Mouse (Mus musculus): Measurements from ENCODE around the gene B3gnt9. TPM values are rescaled to one million over a fixed set of nuclear protein-coding genes. Genes with fewer than 3 reads are reported as not detected.
A peak's percentile ranks its signal among the peaks of the same experiment; 100 is the strongest.

Gene B3gnt9
- total and polyA plus RNA-seq, 2 experiments, result 0.74 to 1.4 TPM

DNA sequence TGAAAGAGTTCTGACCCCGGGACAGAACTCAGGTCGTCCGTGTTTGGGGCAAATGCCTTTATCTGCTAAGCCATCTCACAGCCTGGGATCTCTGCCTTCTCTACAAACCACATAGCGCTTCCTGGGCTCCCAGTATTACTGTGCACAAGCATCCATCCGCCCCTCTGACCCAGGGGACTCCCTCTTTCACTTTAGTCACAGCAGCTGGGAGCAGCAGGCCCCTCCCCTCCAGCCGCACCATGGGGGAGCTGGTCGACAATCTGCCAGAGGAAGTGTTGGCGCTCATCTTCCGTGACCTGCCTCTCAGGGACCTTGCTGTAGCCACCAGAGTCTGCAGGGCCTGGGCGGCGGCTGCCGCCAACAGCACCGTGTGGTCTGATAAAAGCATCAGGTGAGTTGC, 11.8 kb upstream of the B3gnt9 start:
- H3K9ac ChIP-seq (ENCODE audit: low read depth, low read length), result no peak overlapping the region
- TF ChIP-seq POLR2A (IDR thresholded peaks at IDR 0.05; ENCODE audit: extremely low read depth, insufficient read depth, low read length), result no peak
- no peak for TF ChIP-seq CTCF (IDR thresholded peaks at IDR 0.05; ENCODE audit: low read depth, low read length)
- DNase-seq (ENCODE audit: extremely low read depth, low read depth, low spot score), result no peak
- H3K27me3 ChIP-seq (ENCODE audit: control insufficient read depth, insufficient read depth, low read length), result no peaks in the 10 kb centered on the region
- H3K4me1 ChIP-seq (ENCODE audit: control insufficient read depth, insufficient read depth, low read length), result peaks cover 20% of the 10 kb centered on the region
- no peak overlapping the region for H3K27ac ChIP-seq (replicated peaks; ENCODE audit: insufficient read depth, low read depth, low read length)
- 88% methylated on average over 13 of the region's 13 CpGs for WGBS
- H3K36me3 ChIP-seq (ENCODE audit: control insufficient read depth, insufficient read depth, low read length), result no peaks in the 10 kb centered on the region
- peaks cover 14% of the 10 kb centered on the region for H3K79me2 ChIP-seq (ENCODE audit: control insufficient read depth, insufficient read depth, low read length)
- H3K4me3 ChIP-seq (ENCODE audit: insufficient read depth, low read depth, low read length), result no peak overlapping the region

DNA sequence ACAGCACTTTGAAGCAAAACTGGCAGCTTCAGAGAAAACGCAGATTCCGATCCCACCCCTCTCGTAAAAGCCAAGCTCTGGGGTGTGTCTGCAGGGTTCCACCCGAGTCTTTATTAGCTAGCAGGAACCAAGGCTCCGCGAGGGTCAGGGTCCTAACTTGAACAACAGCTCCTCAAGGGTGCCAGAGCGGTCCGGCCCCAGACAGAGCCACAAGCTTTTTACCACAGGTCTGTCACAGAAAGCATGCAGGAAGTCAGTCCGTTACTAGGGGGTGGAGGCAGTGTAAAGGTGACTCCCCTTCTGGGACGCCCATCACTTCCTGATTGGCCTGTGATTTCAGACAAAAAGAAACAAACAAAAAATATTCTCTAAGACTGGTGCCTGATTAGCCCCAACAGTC, 10.2 kb upstream of the B3gnt9 start:
- no peaks in the 10 kb centered on the region for H3K27me3 ChIP-seq (ENCODE audit: control insufficient read depth, insufficient read depth, low read length)
- peak; percentile 78 for DNase-seq (ENCODE audit: extremely low read depth, low read depth, low spot score)

DNA sequence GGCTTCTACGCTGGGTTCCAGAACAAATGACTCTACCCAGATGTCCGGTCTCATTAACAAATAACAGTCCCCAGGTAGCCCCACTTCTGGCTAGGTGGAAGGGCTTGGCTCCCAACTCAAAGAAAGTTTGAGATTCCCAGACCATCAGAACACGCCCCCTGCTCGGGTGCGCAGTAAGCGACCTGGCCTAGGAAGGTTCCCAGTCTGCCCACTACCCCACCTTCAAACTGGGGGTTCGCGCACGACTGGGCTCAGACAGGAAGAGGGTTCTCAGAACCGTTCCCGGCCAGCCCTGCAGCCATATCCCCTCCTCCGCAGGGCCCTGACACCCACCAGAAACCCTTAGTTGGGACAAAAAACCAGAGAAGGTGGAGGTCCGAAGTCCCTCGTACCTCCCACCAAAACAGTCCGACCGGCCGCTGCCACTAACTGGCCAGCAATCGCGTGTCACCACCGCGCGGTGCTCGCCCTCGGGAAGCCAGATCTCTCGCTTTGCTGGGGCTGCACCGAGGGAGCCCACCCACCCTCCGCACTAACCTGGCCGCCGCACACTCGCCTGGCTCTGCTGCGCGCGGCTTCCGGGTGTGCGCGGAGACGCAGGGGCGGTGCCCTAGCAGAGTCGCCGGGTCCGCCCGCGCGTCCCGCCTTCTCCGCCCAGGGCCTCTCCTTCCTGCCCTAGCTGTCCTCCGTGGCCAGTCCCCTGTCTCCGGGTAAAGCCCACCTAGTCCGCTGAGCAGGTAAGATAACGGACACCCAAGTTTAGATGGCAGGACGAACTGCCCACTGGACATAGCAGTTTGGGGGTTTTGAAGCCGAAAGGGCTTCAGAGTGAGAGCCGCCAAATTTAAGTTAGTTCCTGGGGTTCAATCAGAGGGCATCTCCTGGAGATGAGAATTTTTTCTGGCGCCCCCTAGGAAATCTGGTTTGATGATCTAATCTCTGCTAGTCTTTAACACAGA, 9.3 kb upstream of the B3gnt9 start, which contains the start of the genes Tradd and Fbxl8:
Tradd (minus strand) TSS at position 586 of the 959 bp plus-strand sequence.
Fbxl8 (plus strand) TSS at position 625 of the 959 bp plus-strand sequence.
- H3K4me3 ChIP-seq (ENCODE audit: insufficient read depth, low read depth, low read length), result peak within 1 kb of the TSS; percentile 92
- H3K9ac ChIP-seq (ENCODE audit: low read depth, low read length), result peak within 1 kb of the TSS; percentile 92
- H3K79me2 ChIP-seq (ENCODE audit: control insufficient read depth, insufficient read depth, low read length), result peaks cover 14% of the 10 kb centered on the region
- peaks cover 16% of the 10 kb centered on the region; the same call in 1 of the 2 replicates for H3K4me1 ChIP-seq (ENCODE audit: control insufficient read depth, insufficient read depth, low read length)
- 1% methylated on average over 54 of the region's 54 CpGs for WGBS
- peak; percentile 65 for DNase-seq (ENCODE audit: extremely low read depth, low read depth, low spot score)
- no peaks in the 10 kb centered on the region for H3K27me3 ChIP-seq (ENCODE audit: control insufficient read depth, insufficient read depth, low read length)
- H3K36me3 ChIP-seq (ENCODE audit: control insufficient read depth, insufficient read depth, low read length), result no peaks in the 10 kb centered on the region
- TF ChIP-seq CTCF (IDR thresholded peaks at IDR 0.05; ENCODE audit: low read depth, low read length) (no peak), POLR2A (IDR thresholded peaks at IDR 0.05; ENCODE audit: extremely low read depth, insufficient read depth, low read length) (peak; percentile 58; the same call in 1 of the 2 replicates)
- peak within 1 kb of the TSS; percentile 73 for H3K27ac ChIP-seq (replicated peaks; ENCODE audit: insufficient read depth, low read depth, low read length)

More for the DNA sequence above, 10.2 kb upstream of the B3gnt9 start:
- peak overlapping the region; percentile 30 for H3K9ac ChIP-seq (ENCODE audit: low read depth, low read length)
- TF ChIP-seq CTCF (IDR thresholded peaks at IDR 0.05; ENCODE audit: low read depth, low read length), result no peak
- TF ChIP-seq POLR2A (IDR thresholded peaks at IDR 0.05; ENCODE audit: extremely low read depth, insufficient read depth, low read length), result no peak
- H3K27ac ChIP-seq (replicated peaks; ENCODE audit: insufficient read depth, low read depth, low read length), result peak overlapping the region; percentile 73
- H3K4me3 ChIP-seq (ENCODE audit: insufficient read depth, low read depth, low read length), result peak overlapping the region; percentile 92
- peaks cover 14% of the 10 kb centered on the region for H3K79me2 ChIP-seq (ENCODE audit: control insufficient read depth, insufficient read depth, low read length)
- peaks cover 16% of the 10 kb centered on the region for H3K4me1 ChIP-seq (ENCODE audit: control insufficient read depth, insufficient read depth, low read length)
- no peaks in the 10 kb centered on the region for H3K36me3 ChIP-seq (ENCODE audit: control insufficient read depth, insufficient read depth, low read length)
- WGBS, result 12% methylated on average over 10 of the region's 10 CpGs

DNA sequence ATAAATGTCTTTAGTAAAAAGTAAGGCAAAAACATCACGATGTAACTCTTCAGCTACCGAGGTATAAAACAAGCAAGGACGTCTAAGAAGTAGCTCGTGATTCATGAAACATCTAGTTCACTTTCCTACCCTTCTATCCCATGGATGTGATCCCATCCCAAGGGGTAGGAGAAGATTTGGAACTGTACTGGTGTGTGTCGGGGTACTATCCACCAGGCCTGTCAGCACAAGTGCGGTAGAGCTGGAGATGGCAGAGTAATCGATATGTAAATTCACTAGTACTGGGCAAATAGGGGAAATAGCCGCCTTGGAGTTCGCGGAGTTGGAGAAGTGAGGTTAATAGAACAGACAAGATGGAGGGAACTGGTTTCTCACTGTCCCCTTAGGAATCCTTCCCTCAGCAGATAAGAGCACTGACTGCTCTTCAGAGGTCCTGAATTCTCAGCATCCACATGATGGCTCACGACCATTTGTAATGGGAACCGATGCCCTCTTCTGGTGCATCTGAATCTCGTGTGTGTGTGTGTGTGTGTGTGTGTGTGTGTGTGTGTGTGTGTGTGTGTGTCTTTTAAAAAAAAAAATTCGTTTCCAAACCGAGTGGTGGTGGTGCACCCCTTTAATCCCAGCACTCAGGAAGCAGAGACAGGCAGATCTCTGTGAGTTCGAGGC, 8.4 kb upstream of the B3gnt9 start:
- WGBS, result 45% methylated on average over 16 of the region's 16 CpGs
- H3K9ac ChIP-seq (ENCODE audit: low read depth, low read length), result no peak overlapping the region
- H3K79me2 ChIP-seq (ENCODE audit: control insufficient read depth, insufficient read depth, low read length), result peaks cover 13% of the 10 kb centered on the region

DNA sequence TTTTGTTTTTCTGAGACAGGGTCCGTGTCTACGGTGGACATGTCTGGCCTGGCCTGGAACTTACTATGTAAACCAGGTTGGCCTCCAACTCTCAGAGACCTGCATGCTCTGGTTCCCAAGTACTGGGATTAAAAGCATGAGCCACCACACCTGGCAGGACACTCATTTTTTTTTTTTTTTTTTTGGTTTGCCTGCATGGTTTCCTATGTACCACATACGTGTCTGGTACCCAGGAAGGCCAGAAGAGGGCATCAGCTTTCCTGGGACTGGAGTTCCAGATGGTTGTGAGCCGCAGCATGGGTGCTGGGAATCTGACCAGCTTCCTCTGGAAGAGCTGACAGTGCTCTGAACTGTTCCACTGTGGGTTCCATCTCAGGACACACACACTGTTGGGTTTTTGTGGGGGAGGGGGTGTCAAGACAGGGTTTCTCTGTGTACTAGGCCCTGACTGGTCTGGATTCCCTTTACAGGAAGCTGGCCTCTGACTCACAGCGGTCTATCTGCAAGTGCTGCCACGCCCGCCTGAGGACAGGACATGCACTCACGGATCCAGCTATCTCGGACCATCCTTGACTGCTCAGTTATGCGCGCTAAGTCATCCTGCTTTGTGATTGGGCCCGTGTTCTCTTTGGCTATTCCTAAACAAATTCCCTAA, 6.5 kb upstream of the B3gnt9 start:
- TF ChIP-seq CTCF (IDR thresholded peaks at IDR 0.05; ENCODE audit: low read depth, low read length), result no peak
- TF ChIP-seq POLR2A (IDR thresholded peaks at IDR 0.05; ENCODE audit: extremely low read depth, insufficient read depth, low read length), result no peak
- Histone ChIP-seq H3K4me3 (ENCODE audit: insufficient read depth, low read depth, low read length) (no peak overlapping the region), H3K36me3 (ENCODE audit: control insufficient read depth, insufficient read depth, low read length) (no peaks in the 10 kb centered on the region), H3K4me1 (ENCODE audit: control insufficient read depth, insufficient read depth, low read length) (peaks cover 9% of the 10 kb centered on the region; the same call in 1 of the 2 replicates), H3K27ac (replicated peaks; ENCODE audit: insufficient read depth, low read depth, low read length) (no peak overlapping the region), H3K27me3 (ENCODE audit: control insufficient read depth, insufficient read depth, low read length) (no peaks in the 10 kb centered on the region), H3K79me2 (ENCODE audit: control insufficient read depth, insufficient read depth, low read length) (peaks cover 7% of the 10 kb centered on the region; the same call in 1 of the 2 replicates), H3K9ac (ENCODE audit: low read depth, low read length) (no peak overlapping the region)
- WGBS, result 85% methylated on average over 12 of the region's 12 CpGs
- no peak for DNase-seq (ENCODE audit: extremely low read depth, low read depth, low spot score)

More for the DNA sequence above, 8.4 kb upstream of the B3gnt9 start:
- TF ChIP-seq POLR2A (IDR thresholded peaks at IDR 0.05; ENCODE audit: extremely low read depth, insufficient read depth, low read length) (no peak), CTCF (IDR thresholded peaks at IDR 0.05; ENCODE audit: low read depth, low read length) (no peak)
- no peaks in the 10 kb centered on the region for H3K36me3 ChIP-seq (ENCODE audit: control insufficient read depth, insufficient read depth, low read length)
- H3K4me1 ChIP-seq (ENCODE audit: control insufficient read depth, insufficient read depth, low read length), result peaks cover 15% of the 10 kb centered on the region; the same call in 1 of the 2 replicates
- no peak overlapping the region for H3K27ac ChIP-seq (replicated peaks; ENCODE audit: insufficient read depth, low read depth, low read length)
- DNase-seq (ENCODE audit: extremely low read depth, low read depth, low spot score), result no peak
- H3K27me3 ChIP-seq (ENCODE audit: control insufficient read depth, insufficient read depth, low read length), result no peaks in the 10 kb centered on the region
- no peak overlapping the region for H3K4me3 ChIP-seq (ENCODE audit: insufficient read depth, low read depth, low read length)

Data from liver, adult 2 months (tissue).